Mouse (Mus musculus) ES-Bruce4 (cell line): Measurements from ENCODE around the gene Syvn1. TPM values are rescaled to one million over a fixed set of nuclear protein-coding genes. Genes with fewer than 3 reads are reported as not detected.
A peak's percentile ranks its signal among the peaks of the same experiment; 100 is the strongest.

ENCODE experiments used
- H3K27ac ChIP-seq: 2 replicates; pipeline ENCODE4 v1.5.1; 2012; ENCODE audit warnings: low read length, inconsistent platforms; ENCODE audit not compliant: insufficient read depth
- H3K27me3 ChIP-seq: 2 replicates; pipeline ENCODE4 v1.6.1; 2012; ENCODE audit warnings: mild to moderate bottlenecking, low read length, inconsistent platforms; ENCODE audit not compliant: control insufficient read depth, poor library complexity, insufficient read depth, severe bottlenecking
- H3K36me3 ChIP-seq: 2 replicates; pipeline ENCODE4 v1.6.1; 2012; ENCODE audit warnings: inconsistent platforms, mild to moderate bottlenecking, low read length, moderate library complexity; ENCODE audit not compliant: control insufficient read depth, poor library complexity, insufficient read depth, severe bottlenecking
- H3K4me1 ChIP-seq: one replicate; pipeline ENCODE4 v1.8.1; 2011; ENCODE audit warnings: low read length; ENCODE audit not compliant: control insufficient read depth, insufficient read depth
- H3K4me3 ChIP-seq: 2 replicates; pipeline ENCODE4 v1.5.1; 2011; ENCODE audit warnings: low read depth, mild to moderate bottlenecking, low read length
- H3K9ac ChIP-seq: 2 replicates; pipeline ENCODE4 v1.6.1; 2012; ENCODE audit warnings: low read depth, mild to moderate bottlenecking, inconsistent platforms; ENCODE audit not compliant: poor library complexity, severe bottlenecking
- H3K9me3 ChIP-seq: replicated peaks from 2 replicates; pipeline ENCODE4 v1.6.1; 2012; ENCODE audit warnings: mild to moderate bottlenecking, low read length, inconsistent platforms; ENCODE audit not compliant: control insufficient read depth, poor library complexity, insufficient read depth, severe bottlenecking
- CTCF ChIP-seq: IDR thresholded peaks from one replicate; pipeline ENCODE4 v1.8.1; 2011; ENCODE audit warnings: low read depth, low read length
- EP300 ChIP-seq: IDR thresholded peaks from 2 replicates; pipeline ENCODE4 v1.6.1; 2011; ENCODE audit warnings: low read depth, low read length; ENCODE audit not compliant: insufficient read depth
- POLR2A ChIP-seq: IDR thresholded peaks from one replicate; pipeline ENCODE4 v1.8.1; 2011; ENCODE audit warnings: low read length; ENCODE audit not compliant: insufficient read depth
- polyA plus RNA-seq: library from polyadenylated mRNA; stranded (reverse); fragments of >200 nt; gene quantifications from 2 replicates; pipeline ENCODE4 v1.2.4, GENCODE M21; 2011; ENCODE audit warnings: low read depth; ENCODE audit not compliant: missing spikeins, insufficient read depth, insufficient read length

The Syvn1 gene
- polyA plus RNA-seq, 1 experiment, result 18.6 TPM

DNA sequence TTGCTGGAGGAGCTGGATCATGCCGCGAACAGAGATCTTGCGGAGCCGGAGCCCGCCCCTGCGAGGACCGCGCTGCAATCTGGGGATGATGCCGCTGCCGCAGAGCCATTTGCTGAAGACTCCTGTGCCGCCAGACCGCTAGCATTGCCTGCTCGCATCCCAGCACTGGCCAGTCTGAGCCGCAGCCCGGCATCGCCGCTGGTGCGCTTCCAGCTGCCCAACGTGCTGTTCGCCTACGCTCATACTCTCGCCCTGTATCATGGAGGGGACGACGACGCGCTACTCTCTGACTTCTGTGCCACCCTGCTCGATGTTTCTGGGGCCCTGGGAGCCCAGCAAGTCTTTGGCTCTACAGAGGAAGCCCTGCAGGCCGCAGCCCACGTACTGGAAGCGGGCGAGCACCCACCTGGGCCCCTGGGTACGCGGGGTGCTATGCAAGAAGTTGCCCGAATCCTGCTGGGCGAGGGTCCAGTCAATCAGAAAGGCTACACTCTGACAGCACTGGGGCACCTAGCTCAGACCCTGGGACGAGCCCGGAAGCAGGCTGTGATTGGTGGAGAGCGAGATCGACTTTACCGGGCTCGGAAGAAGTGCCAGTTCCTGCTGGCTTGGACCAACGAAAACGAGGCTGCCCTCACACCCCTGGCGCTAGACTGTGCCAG is 15.4 kb downstream of the Syvn1 start:
- Histone ChIP-seq H3K36me3 (peaks cover 15% of the 10 kb centered on the region), H3K4me1 (no peaks in the 10 kb centered on the region), H3K9me3 (no peaks in the 10 kb centered on the region), H3K9ac (peak overlapping the region; percentile 90), H3K27ac (peak overlapping the region; percentile 42), H3K27me3 (no peaks in the 10 kb centered on the region), H3K4me3 (peak overlapping the region; percentile 97)
- TF ChIP-seq CTCF (no peak), POLR2A (no peak), EP300 (no peak)

DNA sequence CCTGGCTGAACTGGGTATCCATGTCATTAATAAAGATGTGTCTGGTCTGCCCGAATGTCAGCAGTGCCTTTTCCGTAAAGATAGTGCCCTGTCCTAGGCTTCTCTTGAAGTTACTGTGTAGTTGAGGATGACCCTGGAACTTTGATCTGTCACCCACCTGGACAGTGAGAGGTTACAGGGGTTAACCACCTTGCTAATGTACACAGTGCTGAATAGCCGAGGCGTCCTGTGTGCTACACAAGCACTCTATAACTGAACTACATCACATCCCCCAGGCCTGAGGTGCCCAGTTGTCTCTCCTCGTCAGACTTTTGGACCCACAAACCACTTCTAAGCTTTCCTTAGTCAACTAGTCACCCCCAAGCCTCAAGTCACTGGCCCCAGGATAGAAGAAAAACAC is 16.0 kb downstream of the Syvn1 start:
- Histone ChIP-seq H3K4me3 (peak overlapping the region; percentile 97; the same call in 1 of the 2 replicates), H3K27ac (no peak overlapping the region), H3K9ac (peak overlapping the region; percentile 90), H3K36me3 (peaks cover 15% of the 10 kb centered on the region), H3K4me1 (no peaks in the 10 kb centered on the region), H3K27me3 (no peaks in the 10 kb centered on the region), H3K9me3 (no peaks in the 10 kb centered on the region)
- no peak for TF ChIP-seq CTCF
- TF ChIP-seq POLR2A, result no peak
- TF ChIP-seq EP300, result no peak

DNA sequence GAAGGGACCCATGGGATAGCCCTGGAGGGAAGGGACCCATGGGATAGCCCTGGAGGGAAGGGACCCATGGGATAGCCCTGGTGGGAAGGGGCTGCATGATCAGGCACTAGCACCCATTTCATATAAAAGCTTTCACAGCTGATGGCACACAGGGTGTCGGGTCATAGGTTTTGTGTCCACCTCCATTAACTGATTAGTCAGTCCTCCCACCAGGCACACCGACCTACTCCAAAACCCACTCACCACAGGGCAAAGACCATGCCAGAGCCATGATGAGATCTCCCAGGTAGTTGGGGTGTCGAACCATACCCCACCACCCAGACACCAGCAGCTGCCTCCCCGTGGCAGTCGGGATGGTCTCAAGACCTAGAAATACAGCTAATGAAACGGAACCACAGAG is 16.7 kb downstream of the Syvn1 start:
- H3K4me3 ChIP-seq, result no peak overlapping the region
- no peaks in the 10 kb centered on the region for H3K27me3 ChIP-seq
- peaks cover 15% of the 10 kb centered on the region for H3K36me3 ChIP-seq
- H3K4me1 ChIP-seq, result peaks cover under 1% of the 10 kb centered on the region
- no peaks in the 10 kb centered on the region for H3K9me3 ChIP-seq
- H3K9ac ChIP-seq, result no peak overlapping the region
- TF ChIP-seq POLR2A, result no peak
- TF ChIP-seq CTCF, result no peak
- TF ChIP-seq EP300, result no peak
- no peak overlapping the region for H3K27ac ChIP-seq

DNA sequence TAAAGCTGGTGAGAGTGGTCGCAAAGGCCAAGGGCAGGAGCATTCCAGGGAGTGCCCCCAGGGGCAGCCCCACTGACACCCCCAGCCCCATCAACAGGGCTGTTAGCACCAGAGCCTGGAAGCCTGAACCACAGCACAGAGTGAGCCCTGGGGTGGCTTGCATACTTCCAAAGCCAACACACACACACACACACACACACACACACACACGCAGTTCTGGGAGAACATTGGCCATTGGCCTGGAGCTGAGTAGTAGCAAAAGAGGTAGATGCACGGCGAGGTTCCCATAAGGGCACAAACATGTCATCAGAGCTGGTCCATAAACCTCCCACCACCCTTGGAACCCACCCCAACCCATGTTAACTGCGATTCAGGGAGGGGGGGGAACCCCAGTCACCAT is 20.2 kb downstream of the Syvn1 start:
- Histone ChIP-seq H3K9me3 (no peaks in the 10 kb centered on the region), H3K4me3 (peak overlapping the region; percentile 44), H3K4me1 (peaks cover 2% of the 10 kb centered on the region), H3K27me3 (no peaks in the 10 kb centered on the region), H3K36me3 (no peaks in the 10 kb centered on the region), H3K9ac (peak overlapping the region; percentile 74), H3K27ac (no peak overlapping the region)
- TF ChIP-seq EP300 (no peak), POLR2A (no peak), CTCF (no peak)

DNA sequence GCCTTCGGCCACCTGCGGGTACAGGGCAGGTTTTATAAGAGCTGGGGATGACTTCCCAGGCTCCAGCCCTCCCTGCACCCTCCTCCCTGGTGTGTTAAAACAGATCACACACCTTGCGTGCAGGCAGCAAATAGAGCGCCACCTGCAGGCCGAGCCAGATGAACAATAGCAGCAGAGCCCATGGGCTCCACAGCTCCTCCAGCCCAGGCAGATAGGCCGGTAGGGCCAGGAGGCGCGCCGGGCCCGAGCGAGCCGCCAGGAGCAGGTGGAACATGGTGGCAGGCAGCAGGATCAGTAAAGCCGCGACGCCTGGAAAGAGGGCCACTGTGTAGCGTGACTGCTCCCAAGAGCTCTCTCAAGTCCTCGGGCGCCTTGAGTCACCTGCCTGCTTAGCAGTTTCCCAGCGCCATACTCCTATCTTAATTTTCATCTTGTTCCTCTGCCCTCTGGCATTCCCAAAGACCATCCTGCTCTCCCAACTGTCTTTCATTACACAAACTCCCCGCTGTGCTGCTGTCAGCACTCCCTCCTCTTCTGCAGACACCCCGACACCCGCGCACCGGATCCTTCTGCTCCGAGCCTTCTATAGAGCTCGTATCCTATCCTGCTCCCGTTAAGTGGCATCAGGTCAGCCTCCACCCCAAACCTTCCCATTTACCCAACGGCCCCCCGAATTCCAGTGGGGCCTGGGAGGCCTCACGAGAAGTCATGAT is 20.8 kb downstream of the Syvn1 start:
- H3K9me3 ChIP-seq, result no peaks in the 10 kb centered on the region
- H3K4me1 ChIP-seq, result peaks cover 2% of the 10 kb centered on the region
- peak overlapping the region; percentile 30; the same call in 1 of the 2 replicates for H3K27ac ChIP-seq
- H3K4me3 ChIP-seq, result peak overlapping the region; percentile 82
- H3K27me3 ChIP-seq, result no peaks in the 10 kb centered on the region
- TF ChIP-seq POLR2A (no peak), CTCF (peak; percentile 97), EP300 (peak; percentile 41; the same call in 1 of the 2 replicates)
- no peaks in the 10 kb centered on the region for H3K36me3 ChIP-seq
- peak overlapping the region; percentile 74 for H3K9ac ChIP-seq
